Mouse (Mus musculus) hindbrain, embryonic 10.5 days (tissue): ENCODE data around the gene Dennd2d. TPM values are rescaled to one million over a fixed set of nuclear protein-coding genes. Genes with fewer than 3 reads are reported as not detected.

Experiments
- DNase-seq: peaks from one replicate; pipeline ENCODE4 v3.0.0-alpha.2; 2017; ENCODE audit warnings: low spot score
- H3K27ac ChIP-seq: fragments of 300-500 bp; sonication (generic); 2 replicates; pipeline ENCODE4 v1.5.1; 2016; ENCODE audit warnings: mild to moderate bottlenecking, moderate library complexity
- H3K27me3 ChIP-seq: fragments of 300-500 bp; sonication (generic); 2 replicates; pipeline ENCODE4 v1.6.1; 2016; ENCODE audit warnings: mild to moderate bottlenecking; ENCODE audit not compliant: poor library complexity, insufficient read depth, severe bottlenecking
- H3K36me3 ChIP-seq: fragments of 300-500 bp; sonication (generic); 2 replicates; pipeline ENCODE4 v1.6.1; 2016; ENCODE audit warnings: mild to moderate bottlenecking, moderate library complexity
- H3K4me1 ChIP-seq: fragments of 300-500 bp; sonication (generic); replicated peaks from 2 replicates; pipeline ENCODE4 v1.6.1; 2016; ENCODE audit warnings: mild to moderate bottlenecking
- H3K4me3 ChIP-seq: fragments of 300-500 bp; sonication (generic); 2 replicates; pipeline ENCODE4 v1.5.1; 2016; ENCODE audit warnings: mild to moderate bottlenecking, moderate library complexity
- H3K9me3 ChIP-seq: fragments of 300-500 bp; sonication (generic); 2 replicates; pipeline ENCODE4 v1.6.1; 2016; ENCODE audit warnings: mild to moderate bottlenecking, moderate library complexity
- WGBS: fragments of 180-500 bp; shearing (Covaris S2); methylation state at CpG from one replicate; pipeline ENCODE4 v1.1.7; 2016; 5-methylcytosine and 5-hydroxymethylcytosine counted together
- polyA plus RNA-seq: library from polyadenylated mRNA; unstranded; fragments of >200 nt; fragmentation: Nextera tagmentation; extraction: Ambion mirVana; gene quantifications from 2 replicates; pipeline ENCODE4 v1.2.1, GENCODE M21; 2016

Dennd2d gene
- 1.3 TPM in 2 replicates for polyA plus RNA-seq

DNA sequence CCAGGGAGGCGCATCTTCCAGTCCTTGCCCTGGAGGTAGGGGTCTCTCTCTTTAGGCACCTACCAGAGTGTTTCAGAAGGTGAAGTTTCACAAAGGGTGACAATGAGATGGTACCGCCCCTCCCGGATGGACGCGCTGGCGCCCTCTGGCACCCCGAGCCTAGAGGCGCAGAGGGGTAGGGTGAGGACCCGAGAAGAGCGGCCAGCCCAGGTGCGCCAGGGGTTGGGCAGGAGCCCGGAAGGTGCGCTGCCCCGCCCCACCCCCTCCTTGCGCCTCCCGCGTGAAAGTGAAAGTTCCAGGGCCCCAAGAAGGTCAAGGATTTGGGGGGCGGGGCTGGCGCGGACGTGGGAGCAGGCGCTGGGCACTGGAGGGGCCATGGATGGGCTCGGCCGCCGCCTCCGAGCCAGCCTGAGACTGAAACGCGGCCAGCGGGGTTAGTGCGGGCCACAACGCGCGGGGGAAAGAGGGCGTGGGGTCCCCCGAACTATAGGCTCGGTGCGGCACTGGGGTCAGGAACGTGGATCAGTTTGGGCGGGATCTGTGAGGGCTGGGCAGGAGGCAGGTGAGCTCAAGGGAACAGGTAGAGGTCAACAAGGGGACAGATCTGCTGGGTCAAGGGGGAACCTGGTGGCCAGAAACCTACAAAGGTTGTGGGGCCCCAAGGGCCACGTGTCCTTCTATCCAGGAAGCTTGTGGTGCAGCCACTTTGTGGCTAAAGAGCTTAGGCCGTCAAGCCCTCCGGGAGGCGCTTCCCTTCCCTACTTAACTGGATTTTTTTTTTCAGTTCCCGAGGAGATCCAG, at the start of gene Dennd2d:
Dennd2d (plus strand) TSS at position 125 of the 801 bp plus-strand sequence.
- peak within 1 kb of the TSS; percentile 81 for H3K27ac ChIP-seq
- no peaks in the 10 kb centered on the region for H3K9me3 ChIP-seq
- 2% methylated on average over 44 of the region's 44 CpGs for WGBS
- H3K36me3 ChIP-seq = no peaks in the 10 kb centered on the region
- DNase-seq = peak; percentile 32
- H3K4me3 ChIP-seq = peak within 1 kb of the TSS; percentile 72
- peaks cover 11% of the 10 kb centered on the region for H3K4me1 ChIP-seq
- peaks cover 24% of the 10 kb centered on the region for H3K27me3 ChIP-seq

GRCm38 (mm10) chr3:106448571-106448970, 33.6 kb upstream of the Dennd2d start:
- DNase-seq = no peak
- no peaks in the 10 kb centered on the region for H3K9me3 ChIP-seq
- no peak overlapping the region for H3K27ac ChIP-seq
- no peak overlapping the region for H3K4me3 ChIP-seq
- no peaks in the 10 kb centered on the region for H3K4me1 ChIP-seq
- H3K27me3 ChIP-seq = no peaks in the 10 kb centered on the region
- no peaks in the 10 kb centered on the region for H3K36me3 ChIP-seq

GRCm38 (mm10) chr3:106448995-106449394, 33.2 kb upstream of the Dennd2d start:
- H3K4me1 ChIP-seq = no peaks in the 10 kb centered on the region
- H3K36me3 ChIP-seq = no peaks in the 10 kb centered on the region
- no peak for DNase-seq
- no peak overlapping the region for H3K4me3 ChIP-seq
- H3K9me3 ChIP-seq = no peaks in the 10 kb centered on the region
- H3K27ac ChIP-seq = no peak overlapping the region
- no peaks in the 10 kb centered on the region for H3K27me3 ChIP-seq

GRCm38 (mm10) chr3:106449567-106449966, 32.6 kb upstream of the Dennd2d start:
- H3K36me3 ChIP-seq = no peaks in the 10 kb centered on the region
- WGBS = 88% methylated on average over 4 of the region's 4 CpGs
- no peaks in the 10 kb centered on the region for H3K9me3 ChIP-seq
- H3K27me3 ChIP-seq = no peaks in the 10 kb centered on the region
- no peaks in the 10 kb centered on the region for H3K4me1 ChIP-seq
- H3K4me3 ChIP-seq = no peak overlapping the region
- DNase-seq = no peak
- no peak overlapping the region for H3K27ac ChIP-seq

GRCm38 (mm10) chr3:106452616-106453015, 29.6 kb upstream of the Dennd2d start:
- no peaks in the 10 kb centered on the region for H3K27me3 ChIP-seq
- H3K9me3 ChIP-seq = no peaks in the 10 kb centered on the region
- 80% methylated on average over 4 of the region's 4 CpGs for WGBS
- DNase-seq = no peak
- no peaks in the 10 kb centered on the region for H3K4me1 ChIP-seq
- no peaks in the 10 kb centered on the region for H3K36me3 ChIP-seq
- no peak overlapping the region for H3K4me3 ChIP-seq
- no peak overlapping the region for H3K27ac ChIP-seq

GRCm38 (mm10) chr3:106457298-106457869, 24.8 kb upstream of the Dennd2d start:
- DNase-seq = no peak
- Histone ChIP-seq H3K27me3 (no peaks in the 10 kb centered on the region), H3K36me3 (no peaks in the 10 kb centered on the region), H3K27ac (no peak overlapping the region), H3K4me1 (no peaks in the 10 kb centered on the region), H3K4me3 (no peak overlapping the region), H3K9me3 (no peaks in the 10 kb centered on the region)
- WGBS = 79% methylated on average over 2 of the region's 2 CpGs

- WGBS = 94% methylated on average over 2 of the region's 2 CpGs
- DNase-seq = no peak
- H3K4me3 ChIP-seq = no peak overlapping the region
- no peaks in the 10 kb centered on the region for H3K27me3 ChIP-seq
- H3K36me3 ChIP-seq = no peaks in the 10 kb centered on the region
- H3K4me1 ChIP-seq = no peaks in the 10 kb centered on the region
- H3K9me3 ChIP-seq = no peaks in the 10 kb centered on the region
- no peak overlapping the region for H3K27ac ChIP-seq
These were observed 20.1 kb upstream of the Dennd2d start for GRCm38 (mm10) chr3:106462059-106462470.

- 68% methylated on average over 3 of the region's 3 CpGs for WGBS
- Histone ChIP-seq H3K9me3 (no peaks in the 10 kb centered on the region), H3K4me3 (no peak overlapping the region), H3K27ac (no peak overlapping the region), H3K4me1 (no peaks in the 10 kb centered on the region), H3K27me3 (no peaks in the 10 kb centered on the region), H3K36me3 (no peaks in the 10 kb centered on the region)
- DNase-seq = no peak
These were observed 19.7 kb upstream of the Dennd2d start for GRCm38 (mm10) chr3:106462493-106462892.

DNA sequence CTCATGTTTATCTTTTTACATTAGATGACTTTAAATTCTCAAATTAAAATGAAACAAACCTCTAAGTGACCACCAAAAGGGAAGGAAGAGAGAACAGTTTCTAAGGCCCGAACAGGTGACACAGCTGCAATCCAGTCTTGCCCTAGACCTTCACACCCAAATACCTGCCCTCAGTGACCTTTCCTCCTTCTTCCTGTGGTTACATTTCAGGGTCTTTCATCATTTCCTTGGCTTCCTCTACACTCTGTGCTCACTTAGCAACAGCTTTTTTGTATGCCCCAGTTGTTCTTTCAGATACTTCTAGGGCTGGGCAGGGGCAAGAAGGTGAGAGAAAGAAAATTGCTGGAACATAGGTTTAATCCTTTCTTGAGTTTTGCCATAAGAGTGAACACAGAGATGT, 17.5 kb upstream of the Dennd2d start:
- DNase-seq = no peak
- H3K4me1 ChIP-seq = no peaks in the 10 kb centered on the region
- H3K36me3 ChIP-seq = no peaks in the 10 kb centered on the region
- no peaks in the 10 kb centered on the region for H3K9me3 ChIP-seq
- no peak overlapping the region for H3K4me3 ChIP-seq
- no peaks in the 10 kb centered on the region for H3K27me3 ChIP-seq
- whole genome bisulfite sequencing = 81% methylated on average over 1 of the region's 1 CpGs
- H3K27ac ChIP-seq = no peak overlapping the region

- no peak overlapping the region for H3K4me3 ChIP-seq
- H3K27me3 ChIP-seq = no peaks in the 10 kb centered on the region
- H3K36me3 ChIP-seq = no peaks in the 10 kb centered on the region
- no peak for DNase-seq
- H3K4me1 ChIP-seq = no peaks in the 10 kb centered on the region
- H3K9me3 ChIP-seq = no peaks in the 10 kb centered on the region
- 89% methylated on average over 4 of the region's 4 CpGs for WGBS
- no peak overlapping the region for H3K27ac ChIP-seq
These were observed 8.0 kb upstream of the Dennd2d start for GRCm38 (mm10) chr3:106474210-106474609.

- 91% methylated on average over 1 of the region's 1 CpGs for WGBS
- Histone ChIP-seq H3K4me1 (no peaks in the 10 kb centered on the region), H3K36me3 (no peaks in the 10 kb centered on the region), H3K27me3 (peaks cover 6% of the 10 kb centered on the region), H3K9me3 (no peaks in the 10 kb centered on the region), H3K4me3 (no peak overlapping the region), H3K27ac (no peak overlapping the region)
- no peak for DNase-seq
These were observed 5.3 kb upstream of the Dennd2d start for GRCm38 (mm10) chr3:106476863-106477262.

GRCm38 (mm10) chr3:106483297-106483696, 1.1 kb downstream of the Dennd2d start:
- DNase-seq = no peak
- no peak overlapping the region for H3K4me3 ChIP-seq
- peaks cover 11% of the 10 kb centered on the region for H3K4me1 ChIP-seq
- 70% methylated on average over 7 of the region's 7 CpGs for WGBS
- peaks cover 24% of the 10 kb centered on the region for H3K27me3 ChIP-seq
- H3K36me3 ChIP-seq = no peaks in the 10 kb centered on the region
- H3K9me3 ChIP-seq = no peaks in the 10 kb centered on the region
- H3K27ac ChIP-seq = no peak overlapping the region

- H3K4me3 ChIP-seq = no peak overlapping the region
- DNase-seq = no peak
- 80% methylated on average over 4 of the region's 4 CpGs for WGBS
- peaks cover 11% of the 10 kb centered on the region for H3K4me1 ChIP-seq
- H3K9me3 ChIP-seq = no peaks in the 10 kb centered on the region
- no peak overlapping the region for H3K27ac ChIP-seq
- H3K27me3 ChIP-seq = peaks cover 24% of the 10 kb centered on the region
- no peaks in the 10 kb centered on the region for H3K36me3 ChIP-seq
These were observed 1.7 kb downstream of the Dennd2d start for GRCm38 (mm10) chr3:106483796-106484405.
